Mouse (Mus musculus) layer of hippocampus, adult 18-20 months (tissue): ENCODE measurements around the gene Nsl1. TPM values are rescaled to one million over a fixed set of nuclear protein-coding genes. Genes with fewer than 3 reads are reported as not detected.

ENCODE experiments used
- DNase-seq, 2 experiments: peaks; one replicate each; pipeline ENCODE4 v3.0.0; 2022; ENCODE audit warnings: low spot score in 2 of 2
- total RNA-seq, 2 experiments: library from RNA; stranded (reverse); gene quantifications; 2 replicates each; pipeline ENCODE4 v1.2.3; 2021

Nsl1 gene
- total RNA-seq, 2 experiments from 2014 or later: 0.62 to 0.86 TPM

DNA sequence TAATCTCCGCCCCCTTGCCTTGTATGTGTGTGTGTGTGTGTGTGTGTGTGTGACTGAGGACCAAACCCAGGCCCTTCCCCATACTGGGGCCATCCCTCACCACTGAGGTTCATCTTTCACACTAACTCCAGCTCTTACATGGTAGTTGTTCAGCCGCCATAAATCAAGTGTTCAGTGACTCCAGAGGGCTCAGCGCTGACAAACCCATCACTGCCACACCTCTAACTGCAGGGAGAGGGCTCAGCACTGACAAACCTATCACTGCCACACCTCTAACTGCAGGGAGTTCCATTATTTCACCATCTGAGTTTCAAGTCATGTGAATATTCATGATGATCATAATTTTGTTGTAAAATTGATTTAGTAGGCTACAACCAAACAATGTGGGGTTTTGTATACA lies 9.3 kb upstream of the Nsl1 start:
- no peak for DNase-seq

DNA sequence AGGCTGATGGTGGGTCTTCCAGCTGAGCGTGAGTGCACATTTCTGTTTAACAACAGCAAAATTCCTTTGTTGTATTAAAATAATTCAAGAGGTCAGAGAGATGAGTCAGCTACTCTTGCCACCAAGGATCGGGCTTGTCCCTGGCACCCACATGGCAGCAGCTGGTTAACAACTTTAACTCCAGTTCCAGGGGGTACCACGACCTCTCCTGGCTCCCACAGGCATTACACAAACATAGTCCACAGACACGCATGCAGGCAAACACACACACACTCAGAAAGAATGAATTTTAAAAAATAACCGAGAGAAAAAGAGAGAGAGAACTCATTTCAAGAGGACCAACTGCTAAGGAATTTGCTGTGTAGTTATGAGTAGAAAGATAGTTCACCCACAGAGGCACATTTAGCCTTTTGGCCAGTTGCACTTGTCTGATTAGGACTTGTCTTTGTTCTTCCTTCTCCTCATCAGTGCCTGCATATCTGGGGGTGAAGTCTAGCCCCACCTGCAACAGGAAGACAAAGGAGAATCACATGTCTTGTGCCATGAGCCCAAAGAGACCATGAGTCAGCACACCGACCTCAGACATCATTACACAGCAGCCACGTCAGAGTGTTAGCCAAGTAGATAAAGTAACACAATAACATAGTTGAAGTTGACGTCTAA lies 7.8 kb upstream of the Nsl1 start:
- DNase-seq: no peak

DNA sequence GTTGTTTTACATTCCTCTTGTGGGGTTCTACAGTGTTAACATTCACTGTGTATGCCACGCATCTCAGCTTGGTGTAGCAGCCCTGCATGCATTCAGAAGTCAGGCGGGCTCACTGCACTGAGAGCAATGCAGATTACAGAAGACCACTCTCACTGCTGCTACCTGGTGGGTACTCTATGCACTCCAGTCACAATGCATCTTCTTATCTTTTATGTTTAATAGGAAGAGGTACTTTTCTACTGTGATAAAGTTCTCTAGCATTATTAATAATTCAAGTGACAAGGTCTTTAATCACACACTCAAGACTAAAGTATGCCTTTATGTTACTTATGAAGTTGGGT lies 7.3 kb upstream of the Nsl1 start:
- no peak for DNase-seq

DNA sequence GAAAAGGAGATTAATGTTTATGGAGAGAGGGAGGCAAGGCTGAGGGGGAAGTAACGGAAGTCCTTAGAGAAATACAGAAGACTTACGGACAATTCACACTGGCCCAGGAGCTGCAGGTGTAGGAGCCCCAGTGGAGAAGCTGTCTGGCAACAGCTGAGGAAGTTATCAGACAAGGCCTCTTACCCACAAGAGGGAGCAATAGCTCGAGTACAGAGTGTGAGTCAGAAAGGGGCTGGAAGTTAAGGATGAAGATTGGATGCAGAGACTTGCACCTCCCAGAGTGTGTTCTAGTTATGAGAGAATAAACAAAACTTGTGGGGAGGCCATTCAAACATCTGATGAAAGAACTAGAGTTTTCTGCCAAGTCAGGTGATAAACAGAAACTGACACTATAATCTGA lies 5.4 kb upstream of the Nsl1 start:
- DNase-seq: no peak

DNA sequence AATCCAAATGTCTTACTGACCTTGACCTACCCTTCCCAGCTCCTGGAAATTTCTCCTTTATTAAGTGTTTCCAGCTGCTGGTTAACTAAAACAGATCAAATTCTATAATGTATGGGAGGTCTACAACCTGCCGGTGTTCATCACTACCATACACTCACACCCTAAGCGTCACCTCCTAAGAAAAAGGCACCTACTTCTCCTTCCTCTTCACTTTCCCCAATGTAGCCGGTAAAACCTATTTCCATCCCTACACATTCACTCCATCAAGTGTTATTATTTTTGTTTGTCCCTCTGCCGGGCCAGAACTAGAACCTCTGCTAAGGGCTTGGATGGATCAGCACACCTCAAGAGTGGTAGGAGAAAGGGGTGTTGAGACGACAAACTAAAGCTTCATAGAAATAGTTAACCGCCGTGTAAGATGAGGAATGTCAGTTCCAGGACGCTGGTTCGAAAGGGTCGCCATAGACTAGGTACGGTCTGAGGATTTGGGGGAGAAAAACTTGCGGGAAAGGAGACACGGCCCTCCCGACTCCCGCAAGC lies 501 bp upstream of the Nsl1 start:
- no peak for DNase-seq

DNA sequence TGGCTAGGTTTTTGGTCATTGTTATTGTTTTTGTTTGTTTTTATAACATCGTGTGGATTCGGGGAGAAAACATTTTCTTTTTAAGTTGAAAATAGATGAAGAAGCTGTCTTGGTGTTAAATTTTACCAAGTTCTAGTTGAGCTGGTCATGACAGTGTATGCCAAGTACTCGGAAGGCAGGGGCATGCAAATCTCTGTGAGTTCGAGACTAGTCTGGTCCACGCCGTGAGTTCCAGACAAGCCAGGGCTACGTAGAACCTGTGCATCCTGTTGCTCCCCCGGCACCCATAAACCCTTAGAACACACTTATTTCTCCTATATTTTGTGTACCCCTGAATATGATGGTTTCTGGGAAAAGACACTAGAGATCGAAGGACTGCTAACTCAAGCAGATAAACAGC lies 888 bp downstream of the Nsl1 start:
- DNase-seq: no peak

DNA sequence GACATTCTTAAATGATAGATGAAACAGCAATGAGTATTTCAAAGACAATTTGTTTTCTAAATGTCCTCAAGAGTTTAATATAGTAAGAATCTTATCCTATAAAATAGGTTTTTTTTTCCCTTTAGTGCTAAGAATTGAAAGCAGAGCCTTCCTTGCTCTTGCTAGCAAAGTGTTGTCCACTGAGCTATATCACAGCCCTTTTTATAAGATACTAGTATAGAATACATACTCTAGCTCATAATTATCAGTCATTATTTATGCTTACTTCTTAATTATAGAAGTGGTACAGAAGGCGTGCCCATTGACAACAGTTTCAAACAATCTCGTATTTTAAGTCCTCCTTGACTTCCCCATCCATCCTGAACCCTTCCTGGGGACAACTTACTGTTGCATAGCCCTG lies 1.7 kb downstream of the Nsl1 start:
- DNase-seq: no peak

DNA sequence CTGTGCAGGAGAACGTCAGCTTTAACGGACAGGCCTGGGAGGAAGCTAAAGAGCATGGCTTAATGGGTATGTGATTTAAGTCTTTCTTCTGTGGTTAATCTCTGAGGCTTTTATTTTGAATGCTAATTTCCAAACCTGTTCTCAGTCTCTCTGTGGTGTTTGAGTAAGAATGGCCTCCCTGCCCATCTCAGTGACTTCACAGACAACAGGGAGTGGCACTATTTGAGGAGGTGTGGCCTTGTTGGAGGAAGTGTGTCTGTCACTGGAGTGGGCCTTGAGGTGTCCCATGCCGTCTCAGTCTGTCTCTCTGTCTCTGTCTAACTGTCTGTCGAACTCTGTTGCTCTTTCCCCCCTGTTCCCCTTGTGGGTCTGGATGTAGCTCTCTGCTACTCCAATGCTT lies 2.4 kb downstream of the Nsl1 start:
- DNase-seq: no peak

DNA sequence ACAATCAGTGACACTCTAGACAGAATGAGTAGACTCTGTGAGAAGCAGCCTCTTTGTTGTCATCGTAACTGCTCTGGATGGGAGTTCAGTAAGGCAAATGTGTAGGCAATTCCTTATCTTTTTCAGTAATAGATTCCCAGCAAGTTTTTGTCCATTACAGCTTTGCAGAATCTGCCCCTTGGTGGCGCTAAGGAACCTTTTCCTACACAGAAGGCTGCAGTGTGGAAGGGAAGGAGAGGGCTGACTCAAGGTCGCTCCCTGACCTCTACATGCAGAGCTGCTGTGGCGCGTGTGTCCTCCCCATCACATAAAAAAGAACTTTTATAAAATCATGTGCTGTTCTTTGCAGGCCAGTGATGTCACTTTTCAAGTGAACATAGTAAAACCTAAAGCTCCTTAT lies 5.6 kb downstream of the Nsl1 start:
- DNase-seq: no peak

DNA sequence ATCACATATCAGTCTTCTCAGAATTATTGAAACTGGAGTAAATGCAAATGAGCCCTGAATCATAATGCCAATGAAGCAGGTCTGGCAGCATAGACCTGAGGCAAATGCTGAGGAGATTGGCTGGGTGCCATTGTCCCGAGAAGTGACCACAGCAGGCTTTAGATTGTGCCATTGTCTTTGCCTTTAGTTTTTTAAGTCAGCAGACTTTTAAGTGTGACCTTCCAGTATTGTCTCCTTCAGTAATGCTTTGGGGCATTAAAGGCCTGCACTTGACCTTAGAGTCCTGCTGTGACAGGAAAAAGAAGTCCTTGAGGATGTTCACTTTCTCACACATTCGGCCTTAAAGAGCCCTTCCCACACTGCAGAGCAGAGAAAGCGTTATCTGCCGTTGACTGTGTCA lies 7.4 kb downstream of the Nsl1 start:
- DNase-seq: no peak

DNA sequence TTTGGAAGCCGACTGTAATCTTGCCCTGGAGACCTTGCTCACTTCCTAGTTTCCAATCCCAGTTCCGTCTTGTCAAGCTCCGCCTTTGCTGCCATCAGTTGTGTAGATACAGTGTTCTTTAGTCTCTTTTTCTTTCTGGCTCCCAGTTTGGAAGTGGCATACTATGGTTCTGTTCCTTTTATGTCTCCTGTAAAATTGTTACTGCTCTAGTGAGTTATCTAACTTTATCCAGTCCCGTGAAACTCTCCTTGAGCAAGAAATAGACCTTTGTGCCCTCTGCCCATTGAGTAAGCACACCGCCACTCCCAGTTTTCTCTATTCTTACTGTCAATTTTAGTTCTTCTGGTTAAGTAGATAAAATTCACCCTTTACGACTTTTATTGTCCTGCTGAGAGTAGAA lies 8.8 kb downstream of the Nsl1 start:
- DNase-seq: no peak

DNA sequence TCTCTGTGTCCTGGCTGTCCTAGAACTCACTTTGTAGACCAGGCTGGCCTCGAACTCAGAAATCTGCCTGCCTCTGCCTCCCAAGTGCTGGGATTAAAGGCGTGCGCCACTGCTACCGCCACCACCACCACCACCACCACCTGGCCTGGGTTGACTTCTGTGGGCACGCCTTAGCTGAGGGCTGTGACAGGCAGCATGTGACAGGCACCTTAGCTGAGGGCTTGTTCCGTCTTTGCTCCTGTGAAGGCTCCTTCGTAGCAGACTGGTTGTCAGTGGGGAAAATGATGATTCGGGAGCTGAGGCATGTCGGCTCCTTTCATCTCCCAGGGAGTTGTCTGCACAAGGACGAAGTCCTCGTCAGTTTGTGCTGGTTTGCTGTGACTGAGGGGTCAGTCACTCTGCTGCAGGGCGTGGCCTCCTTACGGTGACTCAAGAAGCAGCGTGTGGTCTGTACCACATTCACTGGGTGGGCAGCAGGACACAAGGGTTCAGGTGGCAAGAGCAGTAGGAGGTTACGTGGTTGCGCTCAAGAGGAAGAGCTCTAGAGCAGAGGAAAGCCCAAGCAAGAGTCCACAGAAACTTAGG lies 9.6 kb downstream of the Nsl1 start:
- no peak for DNase-seq

DNA sequence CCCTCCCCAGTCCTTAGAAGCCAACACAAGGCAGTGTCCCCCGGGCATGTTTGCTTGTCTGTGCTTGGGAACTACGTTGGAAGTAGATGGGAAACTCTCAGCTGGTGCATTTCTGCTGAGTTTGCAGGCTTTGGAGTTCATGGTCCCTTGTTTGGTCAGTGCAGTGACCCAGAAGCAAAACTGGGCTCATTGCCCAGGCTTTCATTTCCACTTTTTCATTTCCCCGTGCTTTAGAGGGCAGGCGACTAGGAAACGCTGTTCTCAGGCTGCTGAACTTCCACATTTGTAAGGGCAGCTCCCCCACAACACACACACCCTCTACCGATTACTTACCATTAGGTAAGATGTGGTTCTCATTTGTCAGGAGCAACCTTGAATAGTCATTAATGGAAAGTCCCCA lies 10.2 kb downstream of the Nsl1 start:
- DNase-seq: no peak

DNA sequence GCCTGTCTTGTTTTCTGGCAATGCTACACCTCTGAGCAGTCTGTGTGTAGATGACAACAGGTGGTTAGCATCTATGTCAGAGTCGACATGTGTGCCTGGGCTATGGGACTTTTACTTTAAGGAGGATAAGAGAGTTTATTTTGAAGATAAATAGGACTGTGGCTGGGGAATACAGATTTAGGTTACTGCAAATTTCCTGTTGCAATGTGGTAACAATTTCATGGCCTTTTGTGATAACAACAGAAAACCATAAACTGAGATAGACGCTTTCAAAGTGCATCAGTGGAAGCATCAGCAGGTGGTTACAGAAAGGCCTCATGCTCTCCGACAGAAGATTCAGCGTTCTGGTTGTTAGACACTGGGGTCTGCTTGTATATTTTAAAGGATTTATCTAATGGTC lies 10.7 kb downstream of the Nsl1 start:
- no peak for DNase-seq

DNA sequence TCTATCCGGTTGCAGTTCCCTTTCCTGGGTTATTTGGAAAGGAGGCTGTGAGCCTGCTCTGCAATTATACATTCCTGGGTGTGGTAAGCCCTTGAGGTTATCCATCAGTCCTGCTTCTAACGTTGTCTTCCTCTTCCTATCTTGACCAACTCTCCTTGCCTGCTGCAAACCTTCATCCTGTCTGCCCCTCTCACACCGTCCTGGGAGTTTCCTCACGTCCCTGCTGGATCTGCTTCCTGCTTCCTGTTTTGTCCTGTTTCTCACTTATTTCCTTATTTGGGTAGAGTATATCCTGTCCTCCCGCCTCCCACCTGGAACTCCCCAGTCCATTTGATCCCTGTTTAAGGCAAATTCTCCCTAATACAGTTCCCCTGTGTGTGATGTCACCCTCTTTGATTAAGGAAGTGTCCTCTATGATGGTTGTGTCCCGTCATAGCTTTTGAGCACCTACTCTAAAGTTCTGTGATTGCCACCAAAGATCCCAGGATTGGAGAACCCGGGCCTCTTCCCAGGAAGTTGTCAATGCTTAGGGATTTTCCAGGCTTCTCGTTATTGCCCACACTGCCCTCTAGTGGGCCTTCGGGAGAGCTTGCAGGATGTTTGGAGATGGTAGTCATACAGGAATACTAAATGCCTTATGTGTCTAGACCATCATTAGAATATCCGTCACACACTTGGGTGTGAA lies 12.5 kb downstream of the Nsl1 start:
- DNase-seq: peak; percentile 21 to 70

DNA sequence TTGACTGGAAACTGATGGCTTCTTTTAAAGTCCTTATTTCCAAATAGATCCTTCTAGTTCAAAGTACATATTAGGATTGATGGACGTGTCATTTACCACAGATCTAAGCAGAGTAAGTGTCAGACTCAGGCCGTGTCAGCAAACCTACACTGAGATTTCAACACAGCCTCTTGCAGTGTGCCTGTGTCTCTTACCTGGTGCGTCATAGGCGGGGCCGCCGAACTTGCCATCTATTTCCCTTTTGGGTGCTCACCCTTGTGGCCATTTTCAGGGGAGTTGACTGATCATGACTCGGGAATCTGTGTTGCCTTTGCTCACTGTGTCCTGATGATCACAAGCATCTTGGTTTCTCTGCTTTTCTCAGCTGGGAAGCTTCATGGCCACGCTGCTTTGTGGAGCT lies 20.4 kb downstream of the Nsl1 start:
- DNase-seq: no peak

DNA sequence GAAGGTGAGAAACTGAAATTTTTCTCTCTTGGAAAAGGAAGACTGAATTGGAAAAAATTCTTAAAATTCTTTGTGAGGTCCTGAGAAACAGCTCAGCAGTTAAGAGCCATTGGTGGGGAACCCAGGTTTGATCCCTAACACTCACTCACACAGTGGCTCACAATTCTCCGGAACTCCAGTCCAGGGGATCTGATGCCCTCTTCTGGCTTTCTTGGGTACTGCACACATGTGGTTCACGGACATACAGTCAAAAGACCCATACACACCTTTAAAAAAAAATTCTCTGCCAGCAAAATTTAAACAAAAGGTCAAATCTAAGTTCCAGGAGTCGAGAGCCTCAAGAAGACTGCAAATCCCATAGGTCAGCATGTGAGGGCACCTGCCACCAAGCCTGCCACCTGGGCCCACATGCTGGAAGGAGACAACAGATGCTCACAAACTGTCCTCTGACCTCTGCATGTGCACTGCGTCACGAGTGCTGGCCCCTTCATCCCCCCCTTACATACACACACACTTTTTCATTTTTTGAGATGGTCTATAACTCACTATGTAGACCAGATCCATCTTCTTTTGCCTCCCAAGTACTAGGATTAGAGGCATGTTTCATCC lies 22.2 kb downstream of the Nsl1 start:
- peak in 1 of 2 experiments; percentile 58 for DNase-seq

DNA sequence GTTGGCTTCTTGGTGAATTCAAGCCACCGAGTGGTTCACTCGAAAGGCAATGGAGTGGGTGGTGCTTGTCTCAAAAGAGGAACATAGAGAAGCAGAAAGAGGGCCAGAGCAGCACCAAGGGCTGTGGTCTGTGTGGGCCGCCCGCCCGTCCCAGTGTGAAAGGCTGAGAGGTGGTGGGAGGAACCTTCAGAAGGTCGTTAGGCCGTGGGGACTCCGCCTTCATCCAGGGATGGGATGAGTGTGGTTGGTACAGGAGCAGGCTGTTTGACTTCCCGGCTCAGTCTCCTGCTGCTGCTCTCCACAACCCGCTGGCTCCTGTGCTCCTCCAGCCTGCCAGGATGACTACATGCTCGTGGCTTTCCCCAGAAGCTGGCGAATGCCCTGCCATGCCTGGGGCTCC lies 22.8 kb downstream of the Nsl1 start:
- no peak for DNase-seq

DNA sequence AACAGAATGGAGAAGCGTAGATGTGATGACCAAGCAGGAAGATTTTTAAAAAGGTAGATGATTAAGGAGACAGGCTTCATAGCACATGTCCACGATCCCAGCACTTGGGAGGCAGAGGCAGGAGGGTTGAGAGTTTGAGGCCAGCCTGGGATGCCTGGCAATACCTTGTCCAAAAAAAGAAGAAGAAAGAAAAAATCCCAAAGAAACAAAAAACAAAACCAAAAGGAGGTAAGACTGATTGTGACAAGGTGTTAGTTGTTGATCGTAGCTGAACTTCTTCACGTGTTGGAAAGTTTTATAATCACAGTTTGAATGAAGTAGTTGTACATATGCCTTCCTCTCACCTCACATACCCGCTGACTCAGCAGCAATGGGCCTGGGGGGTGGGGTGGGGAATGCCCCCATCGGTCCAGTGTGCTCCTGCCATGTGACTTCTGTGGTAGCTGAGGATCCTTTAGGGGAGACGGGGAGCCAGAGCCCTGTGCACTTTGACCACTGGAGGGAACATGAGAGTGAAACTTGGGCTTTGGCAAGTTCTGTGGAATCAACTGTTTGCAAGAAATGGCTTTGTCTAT lies 23.6 kb downstream of the Nsl1 start:
- no peak for DNase-seq

DNA sequence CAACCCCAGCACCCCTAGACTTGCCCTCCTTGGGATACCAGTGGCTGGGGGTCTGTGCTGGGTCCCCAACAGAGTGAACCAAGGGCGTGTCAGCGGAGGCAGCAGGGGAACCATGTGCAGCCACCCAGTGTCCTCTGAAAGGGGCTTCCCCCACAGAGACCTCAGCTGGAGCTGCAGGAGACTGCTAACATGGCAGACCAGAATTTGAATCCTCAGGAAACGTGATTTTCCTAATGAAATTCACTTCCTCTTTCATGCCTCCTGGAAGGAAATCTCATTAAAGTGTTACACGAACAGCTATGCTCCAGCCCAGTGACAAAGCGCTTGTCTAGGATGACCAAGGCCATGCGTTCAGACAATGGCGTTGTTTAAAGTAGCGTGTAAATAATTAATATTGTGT lies 24.1 kb downstream of the Nsl1 start:
- DNase-seq: no peak

DNA sequence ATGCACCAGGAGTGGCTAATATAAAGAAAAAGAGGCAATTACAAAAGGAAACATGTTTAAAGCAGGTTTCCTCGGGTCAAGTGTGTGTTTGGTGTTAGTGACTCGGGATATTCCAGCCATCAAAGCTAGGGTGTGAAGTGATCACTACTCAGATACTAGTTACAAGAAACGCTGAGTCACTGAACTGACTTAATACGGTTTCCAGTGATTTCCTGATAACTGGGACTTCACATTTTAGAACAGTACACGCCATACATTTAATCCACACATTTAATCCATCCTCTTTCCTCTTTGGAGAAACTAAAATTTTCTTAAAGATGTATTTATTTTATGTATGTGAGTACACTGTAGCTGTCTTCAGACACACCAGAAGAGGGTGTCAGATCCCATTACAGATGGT lies 25.1 kb downstream of the Nsl1 start:
- no peak for DNase-seq

DNA sequence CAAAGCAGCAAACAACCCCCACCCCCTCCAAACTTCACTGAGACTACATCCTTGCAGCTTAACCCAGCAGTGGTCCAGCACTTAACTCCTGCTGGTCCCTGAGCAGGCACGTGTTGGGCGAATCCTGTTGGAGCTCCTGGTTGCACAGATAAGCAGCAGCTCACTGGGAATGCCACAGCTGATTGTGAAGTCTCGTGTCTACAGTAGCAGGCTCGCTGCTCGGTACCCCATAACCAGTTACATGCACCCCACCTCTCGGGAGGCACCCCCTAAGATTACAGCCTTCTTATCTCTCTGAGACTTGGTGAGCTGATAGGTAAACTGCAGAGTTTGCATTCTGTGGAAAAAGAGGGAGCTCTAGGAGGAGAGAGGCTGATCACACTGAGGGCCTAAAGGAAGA lies 26.5 kb downstream of the Nsl1 start:
- no peak for DNase-seq
